Mouse (Mus musculus) heart, postnatal 14 days (tissue): ENCODE measurements at regions not wholly inside any gene's neighbourhood (a gene's known extent, or its start where the extent isn't known, plus 50 kb on each side); places are given as distances from the start of the nearest gene placed in this dataset.

ENCODE experiments used
- DNase-seq, 2 experiments: peaks; one replicate each; pipeline ENCODE4 v3.0.0; 2021 to 2022
- intact Hi-C: fragments of 180-260 bp; cut with DNase I; formaldehyde crosslinking; loops from one replicate; pipeline ENCODE4 v1.15.1; 2025

- no peak for DNase-seq
- intact Hi-C loops: no loop called here
Observed at GRCm38 (mm10) chr10:126748696-126749466, 152.3 kb downstream of the Atp23 start.

DNA sequence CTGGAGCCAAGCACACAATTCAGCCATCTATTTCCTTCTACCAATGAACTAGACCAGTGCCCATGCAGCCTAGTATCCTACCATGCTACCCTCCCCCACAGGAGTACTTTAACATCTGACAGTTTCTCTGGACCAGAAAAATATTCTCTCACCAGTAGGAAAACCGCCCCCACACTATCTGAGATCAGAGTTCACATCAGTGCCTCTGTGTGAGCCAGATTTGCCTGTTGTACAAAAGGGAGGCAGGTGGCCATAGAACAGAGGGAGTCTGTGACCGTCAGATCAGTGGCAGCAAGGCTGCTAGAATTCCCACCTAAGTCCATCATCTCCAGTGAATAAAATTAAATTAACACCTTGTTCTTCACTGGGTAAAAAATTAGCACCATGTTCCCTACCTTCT, 166.5 kb downstream of the Atp23 start:
- DNase-seq: no peak
- intact Hi-C loops: no loop called here

GRCm38 (mm10) chr10:126727840-126728239, 173.3 kb downstream of the Atp23 start:
- intact Hi-C loops: no loop called here
- DNase-seq: no peak

DNA sequence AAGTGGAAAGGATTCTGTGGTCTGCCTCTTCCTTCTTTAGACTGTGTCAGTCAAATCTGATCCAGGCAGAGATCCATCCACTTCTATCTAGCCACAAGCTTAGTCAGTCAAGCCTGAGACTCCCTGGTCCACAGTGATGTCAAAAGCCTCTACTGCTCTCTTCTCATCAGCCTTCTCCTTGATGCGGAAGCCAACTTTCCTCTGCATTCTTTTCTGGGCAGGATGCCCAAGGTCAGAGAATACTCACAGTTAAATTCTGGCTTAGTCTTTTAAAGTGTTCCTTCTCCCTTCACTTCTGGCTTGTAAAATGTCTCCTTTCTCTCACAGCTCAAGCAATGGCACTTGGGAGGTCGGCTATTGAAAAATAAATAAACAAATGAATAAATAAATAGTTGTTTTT, 183.2 kb downstream of the Atp23 start:
- intact Hi-C loops: no loop called here

DNA sequence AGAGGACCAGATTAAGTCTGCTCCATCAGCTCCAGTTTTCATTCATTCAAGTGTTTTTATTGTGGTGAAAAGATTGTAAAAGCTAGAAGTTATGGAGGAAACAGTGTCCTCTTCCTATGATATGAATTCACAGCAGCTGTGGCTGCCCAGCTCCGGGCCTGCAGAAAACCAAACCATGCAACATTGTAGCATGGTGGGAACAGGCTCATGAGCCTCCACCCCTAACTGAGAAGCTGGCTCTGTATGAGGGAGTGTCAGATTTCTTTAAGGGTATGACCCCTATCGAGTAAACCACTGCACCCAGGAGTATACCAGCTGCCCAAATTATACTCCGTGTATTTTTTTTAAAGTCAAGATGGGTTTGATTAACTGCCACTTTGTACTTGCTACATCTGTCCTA, 189.4 kb downstream of the Atp23 start:
- DNase-seq: no peak
- intact Hi-C loops: no loop called here

More for the DNA sequence above, 183.2 kb downstream of the Atp23 start:
- DNase-seq: peak in 1 of 2 experiments; percentile 3

DNA sequence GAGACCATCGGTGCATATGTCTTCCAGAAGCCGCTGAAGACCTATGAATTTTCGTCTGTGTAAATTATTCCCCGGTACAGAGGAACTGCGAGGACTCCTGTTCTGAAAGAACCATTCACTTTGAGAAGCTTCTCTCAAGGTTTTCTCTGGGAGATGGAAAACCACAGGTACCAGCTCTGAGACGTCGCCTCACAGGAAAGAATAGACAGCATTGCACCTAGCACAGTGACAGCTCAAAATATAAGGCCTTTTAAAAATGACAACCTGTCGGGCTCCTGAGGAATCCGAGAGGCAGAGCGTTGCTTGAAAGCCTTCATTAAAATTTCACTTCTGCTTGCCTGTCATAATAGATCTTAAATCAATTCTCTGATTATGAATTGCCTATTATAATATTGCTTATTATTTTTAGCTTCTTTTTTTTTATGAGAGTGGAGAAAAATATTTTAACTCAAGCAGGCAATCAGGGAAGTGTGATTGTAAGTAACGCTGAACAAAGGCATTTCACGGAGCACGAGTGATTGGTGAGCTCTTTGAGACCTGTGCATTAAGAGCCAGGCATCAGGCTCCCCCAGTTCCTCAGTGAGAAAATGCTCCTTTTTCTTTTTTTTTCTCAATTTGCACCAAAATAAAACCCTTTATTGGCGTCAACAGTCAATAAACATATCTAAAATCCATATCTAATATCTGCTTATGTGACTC, 191.8 kb downstream of the Atp23 start:
- no peak for DNase-seq
- intact Hi-C loops: no loop called here

DNA sequence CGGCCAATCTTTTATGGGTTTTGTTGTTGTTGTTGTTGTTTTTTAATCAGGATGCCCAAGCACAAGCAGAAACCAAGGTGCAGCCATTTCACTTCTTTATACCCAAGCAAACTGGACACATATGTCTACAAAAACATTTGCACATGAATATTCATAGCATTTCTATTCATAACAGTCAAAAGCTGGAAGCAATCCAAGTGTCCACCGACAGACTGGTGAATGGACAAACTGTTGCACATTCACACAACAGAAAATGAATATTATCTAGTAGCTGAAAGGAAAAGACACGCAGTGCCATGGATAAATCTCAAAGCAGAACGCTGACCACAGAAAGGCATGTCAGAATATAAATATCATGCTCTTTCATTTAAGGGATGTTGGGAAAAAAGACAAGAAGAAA, 192.4 kb downstream of the Atp23 start:
- DNase-seq: no peak
- intact Hi-C loops: no loop called here

DNA sequence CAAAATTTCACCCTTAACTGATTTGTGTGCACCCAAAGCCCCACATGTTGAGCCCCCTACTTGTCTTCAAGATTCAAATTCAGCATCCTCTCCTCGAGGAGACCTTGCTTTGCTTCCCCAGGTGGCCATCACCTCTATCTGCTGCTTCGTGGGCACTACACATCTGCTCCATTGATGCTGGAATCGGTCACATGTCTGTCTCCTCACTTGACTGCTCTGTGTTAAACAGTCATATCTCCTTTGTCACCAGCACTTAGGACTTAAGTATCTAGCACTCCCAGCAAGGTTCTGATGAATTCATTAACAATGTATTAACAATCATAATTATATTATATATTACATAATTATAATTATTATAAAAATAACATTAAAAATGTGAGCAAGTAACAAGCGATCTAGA, 192.9 kb downstream of the Atp23 start:
- intact Hi-C loops: no loop called here
- DNase-seq: no peak

DNA sequence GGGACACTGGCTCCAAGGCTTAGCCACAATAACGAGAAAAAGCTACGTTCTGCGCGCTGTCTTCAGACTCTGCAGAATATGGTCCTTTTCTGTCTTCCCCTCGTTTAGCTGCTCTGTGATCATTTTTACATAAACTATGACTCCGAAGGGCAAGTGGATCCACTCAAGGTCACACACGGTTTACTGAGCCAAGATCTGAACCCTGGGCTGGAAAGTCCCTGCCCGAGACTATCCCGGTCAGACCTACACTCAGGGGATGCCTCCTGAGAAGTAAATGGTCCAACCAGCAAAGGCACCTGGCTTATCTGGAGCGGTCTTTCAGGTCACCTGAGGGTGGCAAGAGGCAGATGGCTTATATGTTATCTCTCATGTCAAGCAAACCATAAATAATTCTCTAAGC, 204.1 kb downstream of the Atp23 start:
- intact Hi-C loops: no loop called here

DNA sequence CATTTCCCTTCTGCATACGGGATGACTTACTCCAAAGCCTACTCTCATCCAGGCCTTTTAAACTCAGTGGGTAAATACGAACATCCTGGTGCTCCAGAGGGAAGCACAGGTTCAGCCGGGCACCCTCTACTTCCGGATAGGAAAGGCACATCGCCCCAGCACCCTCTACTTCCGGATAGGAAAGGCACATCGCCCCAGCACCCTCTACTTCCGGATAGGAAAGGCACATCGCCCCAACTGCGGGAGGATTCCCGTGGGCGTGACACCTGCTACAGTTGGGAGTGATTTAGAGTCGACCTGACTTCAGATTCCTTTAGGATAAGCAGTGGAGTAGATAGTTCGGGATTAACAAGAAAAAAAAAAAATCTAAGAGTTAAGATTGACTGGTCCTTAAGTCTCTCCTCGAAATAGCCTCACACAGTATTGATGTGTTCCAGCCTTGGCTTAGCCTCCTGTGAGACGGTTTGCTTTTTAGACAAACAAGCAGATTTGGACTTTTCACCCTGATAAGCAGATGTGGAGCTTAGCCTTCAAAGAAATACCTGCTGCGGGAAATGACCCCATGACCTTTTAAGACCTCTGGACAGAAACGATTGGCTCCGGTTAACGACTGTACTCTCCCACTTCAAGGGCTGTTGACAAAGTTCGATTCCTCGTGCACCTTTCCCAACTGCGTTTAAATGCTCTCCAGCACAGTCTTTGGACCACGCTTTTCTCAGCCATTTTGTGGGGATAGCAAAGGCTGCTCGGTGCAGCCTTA, 210.1 kb downstream of the Atp23 start:
- intact Hi-C loops: no loop called here
- no peak for DNase-seq

More for the DNA sequence above, 204.1 kb downstream of the Atp23 start:
- no peak for DNase-seq

DNA sequence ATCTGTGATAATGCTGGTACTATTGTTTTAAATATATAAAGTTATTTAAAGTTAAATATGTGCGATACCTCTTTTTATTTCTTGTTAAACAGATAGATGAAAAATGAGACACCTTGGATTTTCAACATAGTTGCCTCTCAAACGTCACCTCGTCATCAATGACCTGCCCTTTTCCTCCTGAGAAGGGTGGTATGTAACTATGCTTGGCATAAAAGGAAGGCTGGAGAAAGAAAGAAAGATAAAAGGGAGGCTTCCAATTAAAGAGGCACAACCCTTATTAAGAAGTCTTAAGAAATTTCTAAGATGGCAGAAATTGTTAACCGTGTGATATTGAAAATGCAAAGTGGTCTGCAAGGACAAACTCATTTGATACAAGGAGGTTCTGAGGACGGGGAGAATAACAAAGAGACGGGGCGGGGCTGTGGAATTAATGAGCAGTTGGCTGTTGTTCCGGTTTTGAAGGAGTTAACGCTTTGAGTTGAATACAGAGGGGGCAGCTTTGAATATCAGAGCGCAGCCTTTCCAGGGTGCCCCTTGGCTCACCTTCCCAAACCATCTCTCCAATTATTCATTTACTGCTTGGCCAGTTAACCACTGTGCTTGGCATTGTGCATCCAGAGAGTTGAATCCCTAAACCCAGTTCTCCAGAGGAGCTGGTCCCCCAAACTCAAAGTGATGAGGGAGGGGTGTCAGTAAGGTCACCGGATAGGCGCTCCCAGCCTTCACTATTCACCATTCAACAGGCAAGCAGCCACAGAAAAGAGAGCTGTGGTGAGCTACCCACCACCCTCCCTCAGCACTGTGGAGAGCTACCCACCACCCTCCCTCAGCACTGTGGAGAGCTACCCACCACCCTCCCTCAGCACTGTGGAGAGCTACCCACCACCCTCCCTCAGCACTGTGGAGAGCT, 220.6 kb downstream of the Atp23 start:
- intact Hi-C loops: no loop called here
- no peak for DNase-seq

DNA sequence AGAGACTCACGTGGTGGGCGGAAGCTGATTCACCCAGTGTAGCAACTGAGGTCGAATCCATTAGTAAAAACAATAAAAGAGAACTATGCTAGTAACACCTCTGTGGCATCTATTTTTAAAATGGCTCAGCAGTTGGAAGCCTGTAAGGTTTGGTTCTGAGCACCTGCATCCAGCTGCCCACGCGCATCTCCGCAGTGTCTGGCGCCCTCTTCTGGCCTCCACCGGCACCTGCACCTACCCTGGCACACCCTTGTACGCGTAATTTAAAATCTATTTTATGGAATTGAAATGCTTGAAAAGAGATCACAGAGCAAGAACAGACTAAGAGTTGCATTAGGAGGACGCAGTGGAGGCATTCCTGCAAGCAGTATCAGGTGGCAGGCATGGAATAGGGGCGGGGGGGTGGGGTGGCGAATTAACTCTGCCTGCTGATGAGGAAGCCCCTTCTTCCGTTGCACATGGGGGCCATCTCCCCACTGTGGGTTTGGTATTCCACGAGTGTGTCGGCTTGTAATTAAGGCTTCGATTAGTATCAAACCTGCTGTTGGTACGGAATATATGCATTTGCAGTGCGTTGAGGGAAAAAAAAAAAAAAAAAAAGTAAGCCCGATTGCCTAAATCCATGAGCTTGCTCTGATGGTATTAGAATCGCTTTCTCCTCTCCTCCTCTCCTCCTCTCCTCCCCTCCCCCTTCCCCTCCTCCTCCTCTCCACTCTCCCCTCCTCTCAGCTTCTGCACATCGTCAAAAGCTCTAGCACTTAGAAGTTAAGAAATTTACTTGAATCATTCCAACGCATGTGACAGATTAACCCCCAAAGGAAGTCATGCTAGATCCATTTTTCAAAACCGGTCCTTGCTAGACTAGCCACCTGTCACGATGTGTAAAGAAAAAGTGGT, 221.7 kb downstream of the Atp23 start:
- DNase-seq: no peak
- intact Hi-C loops: no loop called here

- DNase-seq: no peak
- intact Hi-C loops: no loop called here
Observed at GRCm38 (mm10) chr10:126673437-126673836, 227.7 kb downstream of the Atp23 start.

DNA sequence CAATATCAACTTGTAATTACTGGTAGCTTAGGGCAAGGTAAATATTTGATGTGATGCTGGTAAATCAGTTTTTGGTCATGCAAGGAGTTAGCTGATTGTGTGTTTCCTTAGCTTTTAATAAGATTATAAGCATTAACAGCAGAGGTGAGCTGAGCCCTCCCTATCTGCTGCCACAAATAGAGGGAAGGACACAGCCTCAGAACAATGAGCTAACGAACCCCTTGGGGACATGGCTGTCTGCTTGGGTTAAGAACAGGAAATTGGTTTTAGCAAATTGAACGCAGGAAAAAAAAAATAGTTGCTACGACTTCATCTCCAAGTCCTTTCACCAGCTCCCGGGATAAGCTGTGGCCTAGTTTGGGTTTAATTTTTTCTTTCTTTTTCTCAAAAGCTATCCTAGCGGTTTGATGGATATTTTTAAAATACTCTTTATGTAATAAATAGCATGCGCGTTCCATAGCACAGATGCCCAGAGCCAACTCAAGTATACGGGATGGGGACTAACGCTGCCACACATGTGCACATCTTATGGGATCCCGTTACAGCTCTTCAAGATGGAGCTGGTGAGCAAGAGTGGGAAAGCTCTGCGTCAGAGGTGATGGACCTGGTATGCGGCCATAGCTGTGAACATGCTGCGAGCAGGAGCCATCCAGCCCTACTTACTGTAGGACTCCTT, 236.6 kb downstream of the Atp23 start:
- DNase-seq: no peak
- intact Hi-C loops: no loop called here

GRCm38 (mm10) chr10:126663461-126664013, 237.6 kb downstream of the Atp23 start:
- intact Hi-C loops: no loop called here
- DNase-seq: no peak

- intact Hi-C loops: no loop called here
- DNase-seq: no peak
Observed at GRCm38 (mm10) chr10:126662765-126663164, 238.4 kb downstream of the Atp23 start.

DNA sequence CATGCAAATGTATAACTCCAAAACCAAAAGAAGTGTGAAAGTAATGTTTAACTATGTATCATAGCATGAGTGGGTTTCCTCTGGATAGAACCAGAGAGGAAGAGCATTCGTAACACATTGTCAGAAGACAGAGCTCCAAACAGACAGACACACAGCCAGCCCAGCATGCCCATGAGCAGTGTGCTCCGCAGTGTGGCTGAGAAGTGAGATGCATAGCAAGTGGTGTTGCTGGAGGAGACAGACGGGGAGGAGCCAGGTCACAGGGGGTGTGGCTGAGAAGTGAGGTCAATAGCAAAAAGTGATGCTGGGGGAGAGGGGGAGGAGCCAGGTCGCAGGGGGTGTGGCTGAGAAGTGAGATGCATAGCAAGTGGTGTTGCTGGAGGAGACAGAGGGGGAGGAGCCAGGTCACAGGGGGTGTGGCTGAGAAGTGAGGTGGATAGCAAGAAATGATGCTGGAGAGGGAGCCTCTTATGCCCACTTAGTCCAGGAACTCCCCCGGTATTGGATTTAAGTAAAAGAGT, 240.0 kb downstream of the Atp23 start:
- no peak for DNase-seq
- intact Hi-C loops: no loop called here

GRCm38 (mm10) chr10:126660024-126660423, 241.1 kb downstream of the Atp23 start:
- no peak for DNase-seq
- intact Hi-C loops: no loop called here
